ENCODE assay signal across 32 mouse cellular contexts in genomic region chr1:189624756-189625155, GRCm38 (mm10).
DNase-seq lines count a peak whose midpoint lies in the region; ATAC-seq and TF ChIP-seq lines count a peak whose summit lies in the region.
"Had no signal": no experiment of that assay in that cellular context is flagged by ENCODE, and none has a peak within 500 bp of the region (broad histone marks: within the 10 kb centered on the region; RNA-seq: fewer than 3 reads in every experiment).

No protein-coding gene starts in this region.

- no peak for ATAC-seq in kidney, embryonic 15.5 days (replicated peaks; ENCODE audit: low FRiP score)
- ATAC-seq in megakaryocyte-erythroid progenitor cell, adult 5-6 weeks (replicated peaks; ENCODE audit: low FRiP score, low TSS enrichment, poor library complexity, severe bottlenecking), result 0 out of 2 replicates have a peak, but pooled peaks have one; percentile 17
- no peak for ATAC-seq in forebrain, embryonic 16.5 days
- ATAC-seq: forebrain, embryonic 14.5 days; intestine, postnatal 0 days; midbrain, embryonic 16.5 days; Patski had no signal

- TF ChIP-seq POLR2A in kidney, adult 2 months (IDR thresholded peaks at IDR 0.05; ENCODE audit: low read depth, low read length), result no peak
- TF ChIP-seq POLR2A in cerebellum, adult 2 months (IDR thresholded peaks at IDR 0.05; ENCODE audit: borderline replicate concordance, insufficient read depth, low read length), result no peak

- TF ChIP-seq CTCF in kidney, adult 2 months (conservative IDR thresholded peaks at IDR 0.05; ENCODE audit: insufficient read depth, insufficient read length, low read depth, low read length), result no peak
- no peak for TF ChIP-seq CTCF in cerebellum, adult 2 months (IDR thresholded peaks at IDR 0.05; ENCODE audit: borderline replicate concordance, insufficient read depth, low read depth, low read length)

- no peak overlapping the region for H3K9ac ChIP-seq in kidney, embryonic 15.5 days
- no peak overlapping the region for H3K9ac ChIP-seq in forebrain, embryonic 16.5 days (replicated peaks; ENCODE audit: low read depth, low read length)
- H3K9ac ChIP-seq: embryonic facial prominence, embryonic 12.5 days; heart, embryonic 12.5 days; hindbrain, embryonic 14.5 days; limb, embryonic 15.5 days; liver, embryonic 13.5 days; neural tube, embryonic 12.5 days; stomach, embryonic 15.5 days had no signal

- DNase-seq in adrenal gland, adult 2 months, result peak; percentile 27
- DNase-seq in adrenal gland, postnatal 14 days, result no peak
- DNase-seq in kidney, adult 2 months, result peak; percentile 29
- peak; percentile 59 for DNase-seq in Muller cell, postnatal 12 days (ENCODE audit: inconsistent ontology term)
- DNase-seq in cerebellum, adult 2 months, result no peak
- DNase-seq: cerebellum, adult 11-12 months; cerebellum, postnatal 10 days; gastrocnemius, adult 2 months; gastrocnemius, postnatal 36 days; heart, adult 2 months; heart, postnatal 4 days; layer of hippocampus, adult 9-11 months; liver, embryonic 13.5 days; lung, adult 18-20 months; lung, postnatal 10 days; right cerebral cortex, postnatal 25 days had no signal

- H3K4me2 ChIP-seq in kidney, embryonic 15.5 days, result no peak overlapping the region
- no peak overlapping the region for H3K4me2 ChIP-seq in forebrain, embryonic 16.5 days (ENCODE audit: low read length)
- H3K4me2 ChIP-seq: embryonic facial prominence, embryonic 12.5 days; heart, embryonic 12.5 days; hindbrain, embryonic 14.5 days; limb, embryonic 15.5 days; liver, embryonic 13.5 days; midbrain, embryonic 11.5 days; neural tube, embryonic 12.5 days; stomach, embryonic 15.5 days had no signal

- 43% methylated on average over 7 of the region's 7 CpGs for WGBS in kidney, adult 2 months
- WGBS in kidney, embryonic 15.5 days, result 42% methylated on average over 7 of the region's 7 CpGs
- WGBS in cerebellum, adult 2 months, result 87% methylated on average over 7 of the region's 7 CpGs
- 86% methylated on average over 7 of the region's 7 CpGs for WGBS in forebrain, embryonic 16.5 days

- no peaks in the 10 kb centered on the region for H3K36me3 ChIP-seq in kidney, adult 2 months (ENCODE audit: control insufficient read depth, insufficient read depth, low read length)
- H3K36me3 ChIP-seq in kidney, embryonic 15.5 days, result no peaks in the 10 kb centered on the region
- H3K36me3 ChIP-seq in forebrain, embryonic 16.5 days (ENCODE audit: control insufficient read depth, insufficient read depth), result no peaks in the 10 kb centered on the region
- H3K36me3 ChIP-seq: embryonic facial prominence, embryonic 12.5 days; G1E; heart, embryonic 12.5 days; limb, embryonic 10.5 days; limb, embryonic 15.5 days; liver, embryonic 13.5 days; neural tube, embryonic 12.5 days; stomach, embryonic 15.5 days had no signal

- no peaks in the 10 kb centered on the region for H3K4me1 ChIP-seq in kidney, adult 2 months (ENCODE audit: control insufficient read depth, insufficient read depth, low read length)
- no peaks in the 10 kb centered on the region for H3K4me1 ChIP-seq in kidney, embryonic 15.5 days
- peaks cover 3% of the 10 kb centered on the region; the same call in 1 of the 2 replicates for H3K4me1 ChIP-seq in cerebellum, adult 2 months (ENCODE audit: control insufficient read depth, insufficient read depth, low read length)
- no peaks in the 10 kb centered on the region for H3K4me1 ChIP-seq in forebrain, embryonic 16.5 days (replicated peaks; ENCODE audit: control insufficient read depth, insufficient read depth, low read length)
- H3K4me1 ChIP-seq: embryonic facial prominence, embryonic 12.5 days; heart, embryonic 12.5 days; limb, embryonic 10.5 days; limb, embryonic 15.5 days; liver, embryonic 13.5 days; neural tube, embryonic 12.5 days; stomach, embryonic 15.5 days had no signal

- H3K27me3 ChIP-seq in kidney, adult 2 months (replicated peaks; ENCODE audit: control insufficient read depth, insufficient read depth, low read length), result no peaks in the 10 kb centered on the region
- H3K27me3 ChIP-seq in kidney, embryonic 15.5 days, result no peaks in the 10 kb centered on the region
- no peaks in the 10 kb centered on the region for H3K27me3 ChIP-seq in cerebellum, adult 2 months (ENCODE audit: control insufficient read depth, insufficient read depth, low read length)
- H3K27me3 ChIP-seq in forebrain, embryonic 16.5 days (replicated peaks; ENCODE audit: control insufficient read depth, insufficient read depth, low read length), result no peaks in the 10 kb centered on the region
- H3K27me3 ChIP-seq: embryonic facial prominence, embryonic 12.5 days; heart, embryonic 12.5 days; limb, embryonic 15.5 days; liver, embryonic 13.5 days; neural tube, embryonic 12.5 days; stomach, embryonic 15.5 days had no signal

- no peaks in the 10 kb centered on the region for H3K9me3 ChIP-seq in kidney, embryonic 15.5 days (replicated peaks)
- no peaks in the 10 kb centered on the region for H3K9me3 ChIP-seq in forebrain, embryonic 16.5 days (ENCODE audit: control insufficient read depth, low read length)
- H3K9me3 ChIP-seq: limb, embryonic 10.5 days; limb, embryonic 15.5 days; liver, embryonic 13.5 days; neural tube, embryonic 12.5 days; stomach, embryonic 15.5 days had no signal

- H3K4me3 ChIP-seq in kidney, adult 2 months (ENCODE audit: insufficient read depth, low read depth, low read length), result no peak overlapping the region
- H3K4me3 ChIP-seq in kidney, embryonic 15.5 days (replicated peaks), result no peak overlapping the region
- H3K4me3 ChIP-seq in cerebellum, adult 2 months (replicated peaks; ENCODE audit: insufficient read depth, low read depth, low read length), result no peak overlapping the region
- no peak overlapping the region for H3K4me3 ChIP-seq in forebrain, embryonic 16.5 days (replicated peaks; ENCODE audit: low read length)
- H3K4me3 ChIP-seq: embryonic facial prominence, embryonic 12.5 days; gastrocnemius, adult 2 months; heart, adult 2 months; heart, embryonic 12.5 days; limb, embryonic 10.5 days; limb, embryonic 15.5 days; liver, embryonic 13.5 days; neural tube, embryonic 12.5 days; stomach, embryonic 15.5 days had no signal

- no peak overlapping the region for H3K27ac ChIP-seq in kidney, adult 2 months (ENCODE audit: insufficient read depth, low read depth, low read length)
- no peak overlapping the region for H3K27ac ChIP-seq in kidney, embryonic 15.5 days
- H3K27ac ChIP-seq in cerebellum, adult 2 months (ENCODE audit: insufficient read depth, low read length), result no peak overlapping the region
- no peak overlapping the region for H3K27ac ChIP-seq in forebrain, embryonic 16.5 days (ENCODE audit: low read length)
- H3K27ac ChIP-seq: embryonic facial prominence, embryonic 12.5 days; gastrocnemius, adult 2 months; heart, adult 2 months; hindbrain, embryonic 14.5 days; limb, embryonic 10.5 days; limb, embryonic 15.5 days; liver, embryonic 13.5 days; neural tube, embryonic 12.5 days; stomach, embryonic 15.5 days had no signal

Comparison
In these comparisons a context has a peak if more than half of its experiments do, and no peak if none do; other contexts are left out.
1. DNase-seq: peak in adrenal gland, adult 2 months (single experiment), kidney, adult 2 months (single experiment) and Muller cell, postnatal 12 days (single experiment); none in adrenal gland, postnatal 14 days (single experiment) and cerebellum, adult 2 months (0 of 2).